Mouse (Mus musculus) layer of hippocampus, adult 18-20 months (tissue): ENCODE data around the gene Eras. TPM values are rescaled to one million over a fixed set of nuclear protein-coding genes. Genes with fewer than 3 reads are reported as not detected.
"Not testable (repeated sequence)": the region's sequence is repeated elsewhere in the genome, so short reads cannot be mapped to it uniquely, and the experiment has no call there.

Source experiments
- DNase-seq, 2 experiments: peaks; one replicate each; pipeline ENCODE4 v3.0.0; 2022; ENCODE audit warnings: low spot score in 2 of 2
- long read RNA-seq: library from polyadenylated mRNA; stranded (forward); transcript quantifications from one replicate; pipeline ENCODE4 v2.0.0, GENCODE M21; 2021
- total RNA-seq, 2 experiments: library from RNA; stranded (reverse); gene quantifications; 2 replicates each; pipeline ENCODE4 v1.2.3; 2021

Eras gene
- not detected for total RNA-seq
- long read RNA-seq, result 0 reads

GRCm38 (mm10) chrX:7928270-7928790, at the start of gene Eras:
Gene Eras, minus strand, starts transcription at chrX:7928607.
- DNase-seq, result no peak

- no peak for DNase-seq
Observed at GRCm38 (mm10) chrX:7977892-7978291, 49.5 kb upstream of the Eras start, which contains the start of gene Gata1. Gene Gata1, minus strand, starts transcription at chrX:7978071.

DNA sequence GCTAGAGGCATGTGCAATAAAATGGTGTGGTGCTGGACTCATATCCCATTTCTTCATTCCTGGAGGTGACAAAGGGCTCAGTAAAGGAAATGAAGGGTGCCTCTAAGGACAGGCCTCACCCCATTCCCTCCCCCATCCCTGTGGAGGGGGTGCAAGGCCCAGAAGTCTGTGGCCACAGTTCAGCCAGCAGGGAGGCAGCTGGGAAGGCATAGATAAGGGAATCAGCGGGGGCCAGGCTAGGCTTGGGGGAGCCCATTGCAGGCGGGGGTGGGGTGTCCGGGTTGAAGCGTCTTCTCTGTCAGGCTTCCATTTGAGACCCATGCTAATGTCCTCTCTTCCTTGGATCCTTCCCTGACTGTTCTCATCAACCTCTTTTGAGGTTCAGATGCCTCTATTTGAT, 42.9 kb upstream of the Eras start:
- no peak for DNase-seq

DNA sequence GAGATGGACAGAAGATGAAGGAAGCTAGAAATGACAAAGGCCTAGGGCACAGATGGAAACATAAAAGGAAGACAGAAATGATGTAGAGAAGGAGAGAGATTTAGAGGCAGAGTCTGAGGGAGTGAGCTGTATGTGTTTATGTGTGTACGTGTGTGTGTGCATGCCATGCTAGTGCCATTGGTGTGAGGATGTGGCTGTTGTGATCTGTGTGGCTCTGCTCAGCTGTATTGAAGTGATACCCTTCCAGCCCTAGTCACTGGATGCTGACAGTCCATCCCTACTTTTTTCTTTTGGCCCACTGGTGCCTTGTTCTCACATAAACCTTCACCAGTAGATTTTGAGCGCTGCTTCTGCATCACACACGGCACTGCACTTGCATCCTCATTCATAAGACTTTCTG, 40.5 kb upstream of the Eras start:
- DNase-seq, result no peak

GRCm38 (mm10) chrX:7968226-7968625, 39.8 kb upstream of the Eras start:
- DNase-seq, result no peak

- DNase-seq, result no peak
Observed at GRCm38 (mm10) chrX:7967596-7968201, 39.3 kb upstream of the Eras start.

GRCm38 (mm10) chrX:7966161-7966560, 37.8 kb upstream of the Eras start:
- no peak for DNase-seq

- DNase-seq, result no peak
Observed at GRCm38 (mm10) chrX:7963829-7964626, 35.6 kb upstream of the Eras start.

- DNase-seq, result no peak
Observed at GRCm38 (mm10) chrX:7958868-7959267, 30.5 kb upstream of the Eras start.

DNA sequence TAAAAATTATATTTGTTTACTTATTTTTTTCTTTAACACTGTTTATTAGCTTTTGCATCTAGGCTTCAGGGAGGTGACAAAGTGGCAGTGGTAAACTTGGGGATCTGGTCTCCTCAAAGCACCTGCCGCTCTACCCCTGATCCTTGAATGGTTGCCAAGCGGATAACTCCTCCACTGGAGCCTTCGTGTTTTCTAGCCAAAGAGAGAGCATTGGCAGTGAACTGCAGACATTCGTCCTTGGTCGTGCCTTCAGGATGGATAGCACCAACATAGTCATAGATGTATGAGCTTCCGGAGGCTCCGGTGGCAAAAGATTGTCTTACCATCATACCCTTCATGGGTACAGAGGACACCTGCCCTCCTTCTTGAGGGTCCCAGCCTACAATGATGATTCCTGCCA, 21.7 kb upstream of the Eras start:
- DNase-seq, result no peak

GRCm38 (mm10) chrX:7947900-7948492, 19.6 kb upstream of the Eras start:
- DNase-seq, result peak; percentile 93 to 95

GRCm38 (mm10) chrX:7947108-7947899, 18.9 kb upstream of the Eras start, which contains the start of gene Hdac6:
Gene Hdac6, minus strand, starts transcription at chrX:7947889.
- no peak for DNase-seq

- DNase-seq, result no peak
Observed at GRCm38 (mm10) chrX:7945618-7946017, 17.2 kb upstream of the Eras start.

- no peak for DNase-seq
Observed at GRCm38 (mm10) chrX:7937667-7938066, 9.3 kb upstream of the Eras start.

GRCm38 (mm10) chrX:7936874-7937273, 8.5 kb upstream of the Eras start:
- no peak for DNase-seq

GRCm38 (mm10) chrX:7927116-7927515, 1.3 kb downstream of the Eras start:
- DNase-seq, result no peak

GRCm38 (mm10) chrX:7926266-7926665, 2.1 kb downstream of the Eras start:
- DNase-seq, result no peak

DNA sequence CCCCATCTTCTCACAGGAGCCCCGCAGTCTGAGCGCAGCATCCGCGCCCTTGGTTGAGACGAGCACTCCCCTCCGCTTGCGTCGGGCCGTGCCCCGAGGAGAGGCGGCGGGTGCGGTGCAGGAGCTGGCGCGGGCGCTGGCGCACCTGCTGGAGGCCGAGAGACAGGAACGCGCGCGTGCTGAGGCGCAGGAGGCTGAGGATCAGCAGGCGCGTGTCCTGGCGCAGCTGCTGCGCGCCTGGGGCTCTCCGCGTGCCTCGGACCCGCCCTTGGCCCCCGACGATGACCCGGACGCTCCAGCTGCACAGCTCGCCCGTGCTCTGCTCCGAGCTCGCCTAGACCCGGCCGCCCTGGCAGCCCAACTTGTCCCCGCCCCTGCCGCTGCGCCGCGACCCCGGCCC, 6.4 kb downstream of the Eras start:
- DNase-seq, result no peak

DNA sequence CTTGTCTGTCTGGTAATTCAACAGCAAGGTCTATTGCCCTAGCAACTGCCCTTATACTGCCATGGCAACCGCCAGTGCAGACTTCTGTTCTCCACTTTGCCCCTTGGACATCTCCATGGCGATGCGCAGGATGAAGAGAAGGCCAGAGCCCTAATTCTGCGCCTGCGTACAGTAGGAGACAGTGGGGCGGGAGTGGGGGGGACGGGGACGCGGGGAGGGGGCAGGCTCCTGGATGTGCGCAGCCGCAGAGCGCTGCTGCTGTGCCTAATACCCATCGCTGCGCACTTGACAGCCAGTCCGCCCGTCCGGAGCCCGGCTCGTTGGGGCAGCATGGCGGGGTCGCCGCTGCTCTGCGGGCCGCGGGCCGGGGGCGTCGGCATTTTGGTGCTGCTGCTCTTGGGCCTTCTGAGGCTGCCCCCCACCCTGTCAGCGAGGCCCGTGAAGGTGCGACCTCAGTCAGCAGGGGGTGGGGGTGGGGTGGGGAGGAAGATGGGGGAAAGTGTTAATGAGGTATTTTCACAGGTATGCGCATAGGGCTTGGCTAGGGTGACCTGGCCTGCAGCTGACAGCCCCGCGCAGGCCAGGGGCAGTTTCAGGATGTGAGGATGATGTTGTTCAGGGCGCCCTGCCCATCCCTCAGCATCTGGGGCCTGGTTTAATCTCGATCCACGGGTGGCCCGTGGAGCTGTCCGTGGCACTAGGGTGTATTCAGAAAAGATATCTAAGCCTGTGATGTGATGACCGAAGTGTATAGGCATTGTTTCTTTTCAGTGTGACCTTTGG, 8.6 kb downstream of the Eras start, which contains the start of gene Pcsk1n:
Gene Pcsk1n (plus strand): TSS at position 222 of the 783 bp plus-strand sequence.
- DNase-seq, result peak; percentile 36 to 67

DNA sequence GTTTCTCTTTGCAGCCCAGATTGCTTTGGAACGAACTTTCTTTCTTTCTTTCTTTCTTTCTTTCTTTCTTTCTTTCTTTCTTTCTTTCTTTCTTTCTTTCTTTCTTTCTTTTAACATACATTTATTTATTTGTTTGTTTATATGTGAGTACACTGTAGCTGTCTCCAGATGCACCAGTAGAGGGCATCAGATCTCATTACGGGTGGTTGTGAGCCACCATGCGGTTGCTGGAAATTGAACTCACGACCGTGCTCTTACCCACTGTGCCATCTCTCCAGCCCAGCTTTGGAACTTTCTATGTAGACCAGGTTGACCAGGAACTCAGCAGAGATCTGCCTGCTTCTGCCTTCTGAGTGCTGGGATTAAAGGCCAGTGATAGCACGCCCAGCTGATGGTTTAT, 10.4 kb downstream of the Eras start:
- not testable (repeated sequence) for DNase-seq
